In genomic region chr17:24197032-24197824, GRCm38 (mm10) we compare ENCODE assay signal across 14 mouse cellular contexts. TPM values are rescaled to one million over a fixed set of nuclear protein-coding genes. Genes with fewer than 3 reads are reported as not detected.
DNase-seq lines count a peak whose midpoint lies in the region; ATAC-seq and TF ChIP-seq lines count a peak whose summit lies in the region.
"Had no signal": no experiment of that assay in that cellular context is flagged by ENCODE, and none has a peak within 500 bp of the region (broad histone marks: within the 10 kb centered on the region; RNA-seq: fewer than 3 reads in every experiment).

No protein-coding gene starts in this region.

- no peaks in the 10 kb centered on the region for H3K27me3 ChIP-seq in hindbrain, embryonic 10.5 days (ENCODE audit: insufficient read depth, poor library complexity, severe bottlenecking)
- no peaks in the 10 kb centered on the region for H3K27me3 ChIP-seq in hindbrain, postnatal 0 days (ENCODE audit: insufficient read depth, low read length)
- H3K27me3 ChIP-seq: limb, embryonic 15.5 days had no signal

- no peak for TF ChIP-seq CTCF in hindbrain, postnatal 0 days (IDR thresholded peaks at IDR 0.05; ENCODE audit: low read depth)

- H3K4me2 ChIP-seq in hindbrain, postnatal 0 days (ENCODE audit: low read depth, low read length), result no peak overlapping the region
- H3K4me2 ChIP-seq: limb, embryonic 15.5 days had no signal

- H3K27ac ChIP-seq in hindbrain, embryonic 10.5 days, result peak overlapping the region; percentile 29; the same call in 1 of the 2 replicates
- no peak overlapping the region for H3K27ac ChIP-seq in hindbrain, postnatal 0 days
- H3K27ac ChIP-seq: kidney, postnatal 0 days; limb, embryonic 15.5 days; midbrain, embryonic 10.5 days had no signal

- peak; percentile 44 to 47 for DNase-seq in cerebellum, adult 18-20 months
- no peak for DNase-seq in cerebellum, postnatal 14 days
- no peak for DNase-seq in hindbrain, embryonic 10.5 days (ENCODE audit: low spot score)
- DNase-seq in hindbrain, postnatal 0 days (ENCODE audit: low spot score), result no peak
- peak; percentile 21 to 48 for DNase-seq in spleen, postnatal 10 days (ENCODE audit: low spot score in 2 of 2)
- DNase-seq in spleen, adult 18-20 months, result no peak
- DNase-seq in T-cell, adult 2 months (ENCODE audit: low spot score), result no peak
- DNase-seq: adrenal gland, adult 8-10 months; heart, postnatal 14 days; thymus, postnatal 4 days had no signal

- 69% methylated on average over 15 of the region's 15 CpGs for WGBS in hindbrain, embryonic 10.5 days
- WGBS in hindbrain, postnatal 0 days, result 62% methylated on average over 15 of the region's 15 CpGs

- H3K4me3 ChIP-seq in hindbrain, embryonic 10.5 days, result no peak overlapping the region
- H3K4me3 ChIP-seq in hindbrain, postnatal 0 days (ENCODE audit: low read length), result no peak overlapping the region
- H3K4me3 ChIP-seq: limb, embryonic 15.5 days; midbrain, embryonic 10.5 days had no signal

- H3K4me1 ChIP-seq in hindbrain, embryonic 10.5 days (replicated peaks), result peaks cover 36% of the 10 kb centered on the region
- no peaks in the 10 kb centered on the region for H3K4me1 ChIP-seq in hindbrain, postnatal 0 days (ENCODE audit: insufficient read depth, low read length)
- H3K4me1 ChIP-seq: limb, embryonic 15.5 days had no signal

- H3K9ac ChIP-seq in hindbrain, postnatal 0 days (replicated peaks; ENCODE audit: low read length), result no peak overlapping the region
- H3K9ac ChIP-seq: limb, embryonic 15.5 days had no signal

- no peaks in the 10 kb centered on the region; the same call in 1 of the 2 replicates for H3K36me3 ChIP-seq in hindbrain, embryonic 10.5 days
- 0 out of 2 replicates have a peak, but pooled peaks cover 6% of the 10 kb centered on the region for H3K36me3 ChIP-seq in hindbrain, postnatal 0 days (ENCODE audit: insufficient read depth, low read length)
- H3K36me3 ChIP-seq: limb, embryonic 15.5 days; midbrain, embryonic 10.5 days had no signal

- no peak for ATAC-seq in hindbrain, postnatal 0 days
- ATAC-seq in activated CD4-positive, CD25-positive, alpha-beta regulatory T cell, adult 4 months, result no peak

- no peaks in the 10 kb centered on the region for H3K9me3 ChIP-seq in hindbrain, embryonic 10.5 days
- H3K9me3 ChIP-seq in hindbrain, postnatal 0 days (ENCODE audit: low read length), result no peaks in the 10 kb centered on the region
- H3K9me3 ChIP-seq: limb, embryonic 15.5 days; midbrain, embryonic 10.5 days had no signal

RNA-seq across cellular contexts. Expression of gene Tbc1d24, which starts 8.1 kb away (rescaled TPM):
- polyA plus RNA-seq in hindbrain, embryonic 10.5 days (2016; fragmentation: Nextera tagmentation; extraction: Ambion mirVana), result 6.0 and 6.4 TPM in 2 replicates
- total RNA-seq in hindbrain, postnatal 0 days (2014; rRNA removed), result 145 and 151 TPM in 2 replicates
- 21.1 and 22.8 TPM in 2 replicates for polyA plus RNA-seq in hindbrain, postnatal 0 days (2015; fragmentation: Nextera tagmentation; extraction: Ambion mirVana)
- polyA plus RNA-seq in activated CD4-positive, CD25-positive, alpha-beta regulatory T cell, adult 4 months (2017; shearing (Covaris generic)), result under 1 TPM; 0.45 to 0.60 TPM

RNA-seq across cellular contexts. Expression of gene Ntn3, which starts 12.1 kb away (rescaled TPM):
- 4.8 and 7.3 TPM in 2 replicates for polyA plus RNA-seq in hindbrain, embryonic 10.5 days (2016; fragmentation: Nextera tagmentation; extraction: Ambion mirVana)
- 26.9 and 32.5 TPM in 2 replicates for total RNA-seq in hindbrain, postnatal 0 days (2014; rRNA removed)
- 4.1 and 4.3 TPM in 2 replicates for polyA plus RNA-seq in hindbrain, postnatal 0 days (2015; fragmentation: Nextera tagmentation; extraction: Ambion mirVana)
- polyA plus RNA-seq in activated CD4-positive, CD25-positive, alpha-beta regulatory T cell, adult 4 months (2017; shearing (Covaris generic)), result not detected

RNA-seq across cellular contexts. Expression of gene Tedc2, which starts 23.4 kb away (rescaled TPM):
- 19.3 and 22.4 TPM in 2 replicates for polyA plus RNA-seq in hindbrain, embryonic 10.5 days (2016; fragmentation: Nextera tagmentation; extraction: Ambion mirVana)
- 18.5 and 19.3 TPM in 2 replicates for total RNA-seq in hindbrain, postnatal 0 days (2014; rRNA removed)
- polyA plus RNA-seq in hindbrain, postnatal 0 days (2015; fragmentation: Nextera tagmentation; extraction: Ambion mirVana), result 9.8 and 10.2 TPM in 2 replicates
- 1 to 10 TPM; 6.6 to 8.8 TPM for polyA plus RNA-seq in activated CD4-positive, CD25-positive, alpha-beta regulatory T cell, adult 4 months (2017; shearing (Covaris generic))

RNA-seq across cellular contexts. Expression of gene Atp6v0c, which starts 27.7 kb away (rescaled TPM):
- 488 and 579 TPM in 2 replicates for polyA plus RNA-seq in hindbrain, embryonic 10.5 days (2016; fragmentation: Nextera tagmentation; extraction: Ambion mirVana)
- total RNA-seq in hindbrain, postnatal 0 days (2014; rRNA removed), result 780 and 854 TPM in 2 replicates
- polyA plus RNA-seq in hindbrain, postnatal 0 days (2015; fragmentation: Nextera tagmentation; extraction: Ambion mirVana), result 2,172 and 2,275 TPM in 2 replicates
- 100 to 1,000 TPM; 152 to 192 TPM for polyA plus RNA-seq in activated CD4-positive, CD25-positive, alpha-beta regulatory T cell, adult 4 months (2017; shearing (Covaris generic))

RNA-seq across cellular contexts. Expression of gene Amdhd2, which starts 33.7 kb away (rescaled TPM):
- polyA plus RNA-seq in hindbrain, embryonic 10.5 days (2016; fragmentation: Nextera tagmentation; extraction: Ambion mirVana), result 42.9 and 50.0 TPM in 2 replicates
- total RNA-seq in hindbrain, postnatal 0 days (2014; rRNA removed), result 42.0 and 53.0 TPM in 2 replicates
- polyA plus RNA-seq in hindbrain, postnatal 0 days (2015; fragmentation: Nextera tagmentation; extraction: Ambion mirVana), result 38.4 and 40.0 TPM in 2 replicates
- 10 to 100 TPM; 23.1 to 34.5 TPM for polyA plus RNA-seq in activated CD4-positive, CD25-positive, alpha-beta regulatory T cell, adult 4 months (2017; shearing (Covaris generic))

Comparison
In these comparisons a context has a peak if more than half of its experiments do, and no peak if none do; other contexts are left out.
1. DNase-seq: peak in cerebellum, adult 18-20 months (2 of 2) and spleen, postnatal 10 days (2 of 2); none in cerebellum, postnatal 14 days (0 of 2), hindbrain, embryonic 10.5 days (single experiment), hindbrain, postnatal 0 days (single experiment), spleen, adult 18-20 months (0 of 2) and T-cell, adult 2 months (single experiment).